Mouse (Mus musculus) hindbrain, postnatal 0 days (tissue): Measurements from ENCODE around the gene Grik2. TPM values are rescaled to one million over a fixed set of nuclear protein-coding genes. Genes with fewer than 3 reads are reported as not detected.

Experiments
- ATAC-seq: fragments of 200-750 bp; cut with Nextera tagmentation; 2 replicates; pipeline ENCODE4 v1.8.0; 2017; ENCODE audit warnings: mild to moderate bottlenecking, moderate TSS enrichment, moderate library complexity
- DNase-seq: peaks from one replicate; pipeline ENCODE4 v3.0.0-alpha.2; 2015; ENCODE audit warnings: low spot score
- H3K27ac ChIP-seq: fragments of 300-500 bp; sonication (generic); 2 replicates; pipeline ENCODE4 v1.5.1; 2014; ENCODE audit warnings: mild to moderate bottlenecking
- H3K27me3 ChIP-seq: fragments of 300-500 bp; sonication (generic); 2 replicates; pipeline ENCODE4 v1.6.1; 2014; ENCODE audit warnings: low read length, mixed read lengths; ENCODE audit not compliant: insufficient read depth
- H3K36me3 ChIP-seq: fragments of 300-500 bp; sonication (generic); 2 replicates; pipeline ENCODE4 v1.6.1; 2014; ENCODE audit warnings: low read length, mixed read lengths; ENCODE audit not compliant: insufficient read depth
- H3K4me1 ChIP-seq: fragments of 300-500 bp; sonication (generic); 2 replicates; pipeline ENCODE4 v1.6.1; 2014; ENCODE audit warnings: antibody characterized with exemption, low read length, mixed read lengths; ENCODE audit not compliant: insufficient read depth
- H3K4me2 ChIP-seq: fragments of 300-500 bp; sonication (generic); 2 replicates; pipeline ENCODE4 v1.6.1; 2014; ENCODE audit warnings: low read depth, mild to moderate bottlenecking, low read length, moderate library complexity, mixed read lengths
- H3K4me3 ChIP-seq: fragments of 300-500 bp; sonication (generic); 2 replicates; pipeline ENCODE4 v1.5.1; 2014; ENCODE audit warnings: low read length
- H3K9ac ChIP-seq: fragments of 300-500 bp; sonication (generic); replicated peaks from 2 replicates; pipeline ENCODE4 v1.6.1; 2014; ENCODE audit warnings: mild to moderate bottlenecking, low read length, moderate library complexity, mixed read lengths
- H3K9me3 ChIP-seq: fragments of 300-500 bp; sonication (generic); 2 replicates; pipeline ENCODE4 v1.6.1; 2016; ENCODE audit warnings: low read length, mixed read lengths
- CTCF ChIP-seq: IDR thresholded peaks from 2 replicates; pipeline ENCODE4 v1.5.1; 2016; ENCODE audit warnings: antibody characterized with exemption, control low read depth, low read depth
- WGBS: fragments of 180-500 bp; shearing (Covaris S2); extraction: QIAGEN DNeasy Blood & Tissue Kit; methylation state at CpG from one replicate; pipeline ENCODE4 v1.1.7; 2014; 5-methylcytosine and 5-hydroxymethylcytosine counted together
- polyA plus RNA-seq: library from polyadenylated mRNA; unstranded; fragments of >200 nt; fragmentation: Nextera tagmentation; extraction: Ambion mirVana; gene quantifications from 2 replicates; pipeline ENCODE4 v1.2.1, GENCODE M21; 2015
- total RNA-seq: library from RNA; depleted of rRNA; stranded (reverse); fragments of >200 nt; gene quantifications from 2 replicates; pipeline ENCODE4 v1.2.3, GENCODE M21; 2014

The Grik2 gene
- total and polyA plus RNA-seq, 2 experiments from 2014 or later, result 24.9 to 120 TPM

GRCm38 (mm10) chr10:49709748-49710147 lies 78.8 kb downstream of the Grik2 start:
- Histone ChIP-seq H3K9me3 (no peaks in the 10 kb centered on the region), H3K36me3 (no peaks in the 10 kb centered on the region), H3K4me2 (no peak overlapping the region), H3K27me3 (no peaks in the 10 kb centered on the region), H3K4me1 (no peaks in the 10 kb centered on the region), H3K4me3 (no peak overlapping the region), H3K27ac (no peak overlapping the region), H3K9ac (no peak overlapping the region)
- peak; percentile 56; the same call in 1 of the 2 replicates for ATAC-seq
- 0 out of 2 replicates have a peak, but pooled peaks have one; percentile 3 for TF ChIP-seq CTCF
- DNase-seq, result peak; percentile 52
- 76% methylated on average over 3 of the region's 3 CpGs for WGBS

GRCm38 (mm10) chr10:49704446-49704845 lies 84.1 kb downstream of the Grik2 start:
- Histone ChIP-seq H3K9ac (no peak overlapping the region), H3K27ac (no peak overlapping the region), H3K4me2 (no peak overlapping the region), H3K4me1 (no peaks in the 10 kb centered on the region), H3K4me3 (no peak overlapping the region), H3K27me3 (no peaks in the 10 kb centered on the region), H3K9me3 (no peaks in the 10 kb centered on the region), H3K36me3 (no peaks in the 10 kb centered on the region)
- TF ChIP-seq CTCF, result no peak
- DNase-seq (peak; percentile 39), ATAC-seq (no peak)
- 78% methylated on average over 8 of the region's 8 CpGs for WGBS

GRCm38 (mm10) chr10:49652320-49652719 lies 136.2 kb downstream of the Grik2 start:
- Histone ChIP-seq H3K9ac (no peak overlapping the region), H3K27ac (no peak overlapping the region), H3K4me2 (no peak overlapping the region), H3K9me3 (no peaks in the 10 kb centered on the region), H3K4me1 (no peaks in the 10 kb centered on the region), H3K36me3 (no peaks in the 10 kb centered on the region), H3K4me3 (no peak overlapping the region), H3K27me3 (no peaks in the 10 kb centered on the region)
- ATAC-seq (no peak), DNase-seq (no peak)
- WGBS, result 69% methylated on average over 1 of the region's 1 CpGs
- no peak for TF ChIP-seq CTCF

DNA sequence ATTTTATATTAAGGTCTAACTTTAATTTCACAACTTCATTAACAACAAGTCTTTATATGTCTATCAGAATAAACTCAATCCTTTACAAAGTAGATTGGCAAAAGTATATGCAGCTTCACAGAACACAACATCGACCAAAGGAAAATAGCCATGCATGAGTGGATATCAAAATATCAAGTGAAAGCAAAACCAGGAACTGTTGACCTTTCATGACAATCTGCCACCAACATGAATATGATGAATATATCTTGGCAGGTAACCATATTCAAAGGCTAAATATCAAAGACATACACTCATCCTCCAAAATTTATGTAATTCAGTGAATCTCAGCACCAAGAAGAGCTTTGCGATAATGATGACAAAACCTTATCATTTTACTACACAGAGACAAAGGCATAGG lies 141.4 kb downstream of the Grik2 start:
- no peaks in the 10 kb centered on the region for H3K36me3 ChIP-seq
- ATAC-seq (no peak), DNase-seq (no peak)
- no peaks in the 10 kb centered on the region for H3K4me1 ChIP-seq
- no peaks in the 10 kb centered on the region for H3K9me3 ChIP-seq
- 80% methylated on average over 2 of the region's 2 CpGs for WGBS
- H3K9ac ChIP-seq, result no peak overlapping the region
- H3K4me3 ChIP-seq, result no peak overlapping the region
- H3K27ac ChIP-seq, result no peak overlapping the region
- H3K27me3 ChIP-seq, result no peaks in the 10 kb centered on the region
- TF ChIP-seq CTCF, result no peak
- H3K4me2 ChIP-seq, result no peak overlapping the region

DNA sequence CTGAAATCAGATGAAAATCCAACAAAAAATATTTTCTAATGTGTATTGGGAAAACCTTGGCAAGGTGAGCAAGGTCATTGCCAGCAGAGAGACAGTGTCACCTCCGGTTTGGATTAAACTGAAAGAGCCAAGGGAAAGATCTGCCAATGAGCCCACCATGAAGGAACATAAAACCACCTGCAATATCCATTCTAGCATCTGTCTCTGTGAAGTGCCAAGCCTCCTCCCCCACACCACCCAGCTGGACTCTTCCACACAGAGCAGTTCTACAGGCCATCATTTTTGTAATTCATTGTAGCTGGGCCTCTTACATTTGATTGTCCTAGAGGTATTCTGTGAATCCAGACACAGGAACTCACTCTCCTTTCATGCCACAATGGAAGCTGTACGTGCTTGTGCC lies 148.7 kb downstream of the Grik2 start:
- ATAC-seq, result peak; percentile 76
- no peaks in the 10 kb centered on the region for H3K36me3 ChIP-seq
- no peaks in the 10 kb centered on the region for H3K4me1 ChIP-seq
- DNase-seq, result peak; percentile 44
- no peak overlapping the region for H3K4me2 ChIP-seq
- no peak overlapping the region for H3K9ac ChIP-seq
- H3K27me3 ChIP-seq, result no peaks in the 10 kb centered on the region
- TF ChIP-seq CTCF, result no peak
- 61% methylated on average over 2 of the region's 2 CpGs for WGBS
- H3K4me3 ChIP-seq, result no peak overlapping the region
- H3K9me3 ChIP-seq, result no peaks in the 10 kb centered on the region
- H3K27ac ChIP-seq, result no peak overlapping the region

GRCm38 (mm10) chr10:49623951-49624350 lies 164.6 kb downstream of the Grik2 start:
- ATAC-seq, result no peak
- H3K4me3 ChIP-seq, result no peak overlapping the region
- H3K4me1 ChIP-seq, result no peaks in the 10 kb centered on the region
- DNase-seq, result no peak
- H3K27me3 ChIP-seq, result no peaks in the 10 kb centered on the region
- no peaks in the 10 kb centered on the region for H3K9me3 ChIP-seq
- no peak overlapping the region for H3K9ac ChIP-seq
- 88% methylated on average over 3 of the region's 3 CpGs for WGBS
- no peak overlapping the region for H3K27ac ChIP-seq
- no peak for TF ChIP-seq CTCF
- no peaks in the 10 kb centered on the region for H3K36me3 ChIP-seq
- no peak overlapping the region for H3K4me2 ChIP-seq

- Histone ChIP-seq H3K4me3 (no peak overlapping the region), H3K4me1 (no peaks in the 10 kb centered on the region), H3K36me3 (no peaks in the 10 kb centered on the region), H3K4me2 (no peak overlapping the region), H3K9me3 (no peaks in the 10 kb centered on the region), H3K27me3 (no peaks in the 10 kb centered on the region), H3K9ac (no peak overlapping the region), H3K27ac (no peak overlapping the region)
- ATAC-seq, result no peak
- no peak for TF ChIP-seq CTCF
- DNase-seq, result no peak
- 56% methylated on average over 2 of the region's 2 CpGs for WGBS
Observed at GRCm38 (mm10) chr10:49597652-49598051, 190.9 kb downstream of the Grik2 start.
